Mouse (Mus musculus) kidney, adult 8-10 months (tissue): ENCODE data around the gene Asxl2.

Experiments
- DNase-seq, 2 experiments: peaks; one replicate each; pipeline ENCODE4 v3.0.0; 2022

Asxl2 gene

DNA sequence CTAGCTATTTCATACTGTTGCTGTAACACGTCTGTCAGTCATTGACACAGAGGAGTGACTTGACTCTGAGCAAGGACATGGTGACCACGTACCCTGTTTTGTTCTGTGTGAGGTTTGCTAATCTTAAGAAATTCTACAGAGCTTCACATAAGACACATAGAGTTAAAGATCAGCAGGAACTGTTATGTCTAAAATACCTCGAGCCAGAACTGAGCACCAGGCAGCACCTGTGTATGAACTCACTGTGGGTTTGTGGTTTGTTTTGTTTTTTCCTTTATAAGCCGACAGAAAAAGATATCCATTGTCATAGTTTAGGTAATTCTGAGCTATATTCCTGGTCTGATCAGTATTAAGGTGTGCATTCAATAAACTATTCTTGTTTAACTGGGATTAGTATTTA lies 120.8 kb downstream of the Asxl2 start:
- no peak for DNase-seq

DNA sequence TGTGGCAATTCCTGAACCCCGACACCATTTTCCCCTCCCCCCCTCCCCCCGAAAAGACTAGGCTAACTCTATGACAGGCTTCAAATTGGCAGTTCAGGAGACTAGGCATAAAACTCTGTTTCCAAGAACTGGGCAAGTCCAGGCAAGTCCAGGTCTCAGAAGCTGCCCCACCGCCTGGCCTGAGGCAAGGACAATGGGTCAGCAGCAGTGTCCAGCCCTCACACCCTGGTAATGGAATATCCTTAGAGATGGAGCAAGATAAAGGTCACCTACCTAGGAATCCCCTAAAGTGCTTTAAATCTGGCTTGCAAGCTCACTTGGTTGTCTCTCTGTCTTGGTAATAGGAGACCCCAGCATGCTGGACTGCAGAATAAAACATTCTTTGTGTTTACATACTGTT lies 121.3 kb downstream of the Asxl2 start:
- DNase-seq: no peak

DNA sequence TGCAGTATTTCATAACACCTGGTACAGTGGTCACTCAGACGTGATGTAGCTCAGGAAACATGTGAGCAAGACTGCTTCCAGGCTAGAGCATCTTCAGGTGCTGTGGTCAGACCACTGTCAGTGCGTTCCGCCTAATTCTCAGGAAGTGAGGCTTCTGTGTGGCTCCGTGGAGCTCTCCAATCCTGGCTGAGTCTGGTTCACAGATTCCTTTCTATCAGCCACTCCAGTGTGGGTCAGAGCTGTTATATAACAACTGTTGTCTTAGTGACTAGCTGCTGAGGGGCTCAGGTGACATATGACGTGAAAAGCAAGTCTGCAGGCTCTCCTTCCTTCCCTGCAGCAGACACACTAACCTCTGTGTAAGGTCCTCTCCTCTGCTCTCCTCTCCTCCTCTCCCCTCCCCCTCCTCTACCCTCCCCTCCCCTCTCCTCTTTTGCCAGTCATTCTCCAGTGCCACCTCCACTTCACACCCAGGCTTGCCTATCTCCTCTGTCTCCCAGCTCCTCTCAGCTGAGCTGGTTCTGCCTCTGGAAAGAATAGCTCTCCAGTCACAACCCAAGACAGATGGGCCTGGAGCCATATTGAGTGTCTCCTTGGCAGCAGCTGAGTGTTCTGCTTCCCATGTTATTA lies 122.0 kb downstream of the Asxl2 start:
- DNase-seq: no peak

DNA sequence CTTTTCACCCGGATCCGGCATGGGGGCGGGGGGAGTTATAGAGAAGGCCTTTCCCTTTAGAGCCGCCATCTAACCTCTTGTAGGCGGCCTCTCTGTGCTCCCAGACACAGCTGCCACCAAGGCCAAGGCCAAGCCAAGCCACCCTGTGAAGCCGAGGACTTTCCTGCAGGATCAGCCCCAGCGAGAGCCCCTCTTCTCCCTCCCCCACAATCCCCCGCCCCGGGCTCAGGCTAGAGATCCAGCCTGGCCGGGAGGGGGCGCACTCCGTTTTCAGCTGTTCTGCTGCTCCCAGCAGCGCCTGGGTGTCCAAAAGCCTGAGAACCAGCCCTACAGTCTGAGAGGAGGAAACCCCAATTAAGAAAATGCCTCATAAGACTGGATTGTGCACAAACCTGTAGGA lies 123.6 kb downstream of the Asxl2 start:
- no peak for DNase-seq
